Mouse (Mus musculus): ENCODE results near the gene Ndufa13. TPM values are rescaled to one million over a fixed set of nuclear protein-coding genes. Genes with fewer than 3 reads are reported as not detected.

Ndufa13 gene
- polyA plus RNA-seq, 1 experiment from 2014 or later: 177 TPM

DNA sequence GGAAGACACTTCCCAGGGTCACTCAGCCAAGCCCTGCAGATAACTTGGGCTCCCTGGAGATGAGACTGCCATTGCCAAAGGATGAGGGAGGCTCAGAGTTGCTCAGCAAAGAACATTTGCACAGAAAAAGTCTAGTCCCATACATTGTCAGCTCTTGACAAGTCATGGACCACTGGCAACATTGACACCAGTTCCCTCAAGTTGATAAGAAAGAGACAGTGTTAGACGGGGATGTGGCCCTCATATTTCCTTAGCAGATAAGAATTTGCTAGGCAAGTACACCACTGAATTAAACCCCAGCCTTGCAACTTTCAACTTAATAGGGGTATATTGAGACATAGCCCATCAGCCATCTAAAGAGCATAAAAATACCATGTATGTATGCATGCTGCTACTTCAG, 21.6 kb upstream of the Ndufa13 start:
- H3K9me3 ChIP-seq: no peaks in the 10 kb centered on the region
- H3K4me3 ChIP-seq: no peak overlapping the region
- H3K36me3 ChIP-seq: peaks cover 52% of the 10 kb centered on the region
- H3K27me3 ChIP-seq (ENCODE audit: insufficient read depth, poor library complexity, severe bottlenecking): no peaks in the 10 kb centered on the region
- H3K4me1 ChIP-seq (replicated peaks): peaks cover 23% of the 10 kb centered on the region
- DNase-seq (ENCODE audit: low spot score): no peak
- WGBS: 81% methylated on average over 1 of the region's 1 CpGs
- H3K27ac ChIP-seq: no peak overlapping the region

DNA sequence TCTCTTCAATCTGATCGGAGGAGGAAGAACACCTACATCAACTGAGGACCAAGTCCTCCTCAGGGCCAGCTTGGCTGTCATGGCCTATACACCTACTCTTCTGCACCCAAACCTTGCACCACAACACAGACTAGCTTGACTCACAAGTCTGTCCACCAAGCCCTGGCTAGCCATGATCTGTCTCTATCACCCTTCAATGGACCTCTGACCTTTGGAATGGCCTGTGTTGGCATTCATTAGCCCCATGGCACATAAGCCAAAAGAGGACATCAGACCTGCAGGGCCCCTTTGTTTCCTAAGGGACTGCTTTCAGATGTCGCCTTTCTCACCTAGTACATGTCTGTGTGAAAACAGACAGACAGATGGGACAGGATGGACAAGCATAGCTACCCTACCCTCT, 18.8 kb upstream of the Ndufa13 start:
- Histone ChIP-seq H3K9me3 (no peaks in the 10 kb centered on the region), H3K27ac (peak overlapping the region; percentile 84), H3K4me3 (no peak overlapping the region), H3K27me3 (ENCODE audit: insufficient read depth, poor library complexity, severe bottlenecking) (no peaks in the 10 kb centered on the region), H3K36me3 (peaks cover 49% of the 10 kb centered on the region), H3K4me1 (replicated peaks) (peaks cover 26% of the 10 kb centered on the region)
- whole genome bisulfite sequencing: 93% methylated on average over 2 of the region's 2 CpGs
- no peak for DNase-seq (ENCODE audit: low spot score)

DNA sequence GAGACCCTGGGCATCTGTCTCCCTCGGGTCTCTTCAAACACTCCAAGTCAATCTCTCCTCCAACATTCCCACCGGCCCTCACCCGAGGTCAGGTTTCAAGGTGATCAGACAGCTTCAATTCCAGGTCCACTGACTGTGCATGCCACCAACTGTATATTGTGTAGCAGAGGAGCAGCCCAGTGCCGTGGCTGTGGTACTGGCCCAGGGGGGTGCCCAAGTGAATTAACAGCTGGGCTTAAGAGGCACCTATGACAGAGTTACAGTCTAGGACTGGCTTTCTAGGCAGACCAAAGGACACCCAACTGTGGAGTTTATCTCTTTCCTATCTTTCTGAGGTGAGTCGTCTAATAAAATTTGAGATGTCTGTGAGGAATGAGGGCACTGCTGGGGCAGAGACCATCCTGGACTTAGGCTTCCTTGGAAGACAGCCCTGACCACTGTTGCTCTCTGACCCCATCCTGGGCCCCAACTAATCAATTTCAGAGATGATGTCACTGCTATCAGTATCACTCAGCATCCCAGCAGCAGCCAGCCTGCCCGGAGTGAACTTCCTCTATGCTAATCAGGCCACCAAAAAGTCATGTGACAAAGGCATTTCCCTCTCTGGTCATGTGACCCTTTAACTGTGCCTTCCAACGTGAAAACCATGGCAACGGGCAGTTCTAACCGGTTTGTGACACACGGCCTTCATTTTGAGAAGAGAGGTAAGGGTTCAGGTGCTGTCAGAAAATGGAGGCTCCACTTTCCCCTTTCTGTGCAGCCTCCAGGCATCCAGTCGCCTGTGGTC, 17.7 kb upstream of the Ndufa13 start:
- DNase-seq (ENCODE audit: low spot score): peak; percentile 78

DNA sequence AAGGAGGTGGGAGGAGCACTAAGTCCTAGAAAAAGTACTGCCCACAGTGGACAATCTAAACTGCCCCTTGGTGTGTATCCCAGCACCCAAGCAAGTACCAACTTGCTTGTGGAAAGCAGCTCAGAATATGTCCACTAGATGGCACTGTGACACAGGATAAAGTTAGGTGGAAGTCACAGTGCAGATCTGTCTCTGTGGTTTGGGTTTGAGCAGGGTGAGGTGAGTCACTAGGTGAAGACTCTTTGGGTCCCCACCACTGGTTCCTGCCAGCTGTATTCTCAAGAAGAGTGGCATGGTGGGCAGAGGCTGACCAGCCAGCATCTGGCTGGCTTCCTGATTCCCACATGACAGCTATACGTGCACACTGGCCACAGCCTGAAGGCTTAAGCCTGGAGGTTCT, 16.7 kb upstream of the Ndufa13 start:
- Histone ChIP-seq H3K4me3 (no peak overlapping the region), H3K9me3 (no peaks in the 10 kb centered on the region), H3K27ac (no peak overlapping the region), H3K27me3 (ENCODE audit: insufficient read depth, poor library complexity, severe bottlenecking) (no peaks in the 10 kb centered on the region), H3K36me3 (peaks cover 62% of the 10 kb centered on the region), H3K4me1 (replicated peaks) (peaks cover 32% of the 10 kb centered on the region)
- peak; percentile 69 for DNase-seq (ENCODE audit: low spot score)
- 77% methylated on average over 1 of the region's 1 CpGs for WGBS

More for the DNA sequence above, 17.7 kb upstream of the Ndufa13 start:
- Histone ChIP-seq H3K4me3 (no peak overlapping the region), H3K27ac (peak overlapping the region; percentile 84), H3K36me3 (peaks cover 55% of the 10 kb centered on the region), H3K9me3 (no peaks in the 10 kb centered on the region), H3K27me3 (ENCODE audit: insufficient read depth, poor library complexity, severe bottlenecking) (no peaks in the 10 kb centered on the region), H3K4me1 (replicated peaks) (peaks cover 32% of the 10 kb centered on the region)
- WGBS: 57% methylated on average over 11 of the region's 11 CpGs

DNA sequence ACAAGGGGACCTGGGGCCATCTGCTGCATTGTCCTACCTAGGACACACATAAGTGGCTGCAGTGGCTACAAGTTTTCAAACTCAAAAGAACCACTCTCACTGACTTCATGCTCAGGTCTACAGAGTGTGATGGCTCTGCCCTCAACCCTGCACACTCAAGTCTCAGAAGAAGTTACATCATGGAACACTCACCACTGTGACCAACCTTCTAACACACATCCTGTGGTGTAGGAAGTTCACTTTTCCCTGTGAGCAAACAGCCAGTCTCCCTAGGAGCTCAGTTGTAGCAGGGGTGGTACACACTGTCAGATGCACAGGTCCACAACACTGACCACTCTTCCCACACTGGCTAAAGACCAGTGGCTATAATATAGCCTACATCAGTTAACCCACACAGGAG, 16.1 kb upstream of the Ndufa13 start:
- no peaks in the 10 kb centered on the region for H3K27me3 ChIP-seq (ENCODE audit: insufficient read depth, poor library complexity, severe bottlenecking)
- H3K4me3 ChIP-seq: no peak overlapping the region
- peaks cover 62% of the 10 kb centered on the region for H3K36me3 ChIP-seq
- H3K27ac ChIP-seq: no peak overlapping the region
- H3K4me1 ChIP-seq (replicated peaks): peaks cover 32% of the 10 kb centered on the region
- DNase-seq (ENCODE audit: low spot score): no peak
- H3K9me3 ChIP-seq: no peaks in the 10 kb centered on the region

DNA sequence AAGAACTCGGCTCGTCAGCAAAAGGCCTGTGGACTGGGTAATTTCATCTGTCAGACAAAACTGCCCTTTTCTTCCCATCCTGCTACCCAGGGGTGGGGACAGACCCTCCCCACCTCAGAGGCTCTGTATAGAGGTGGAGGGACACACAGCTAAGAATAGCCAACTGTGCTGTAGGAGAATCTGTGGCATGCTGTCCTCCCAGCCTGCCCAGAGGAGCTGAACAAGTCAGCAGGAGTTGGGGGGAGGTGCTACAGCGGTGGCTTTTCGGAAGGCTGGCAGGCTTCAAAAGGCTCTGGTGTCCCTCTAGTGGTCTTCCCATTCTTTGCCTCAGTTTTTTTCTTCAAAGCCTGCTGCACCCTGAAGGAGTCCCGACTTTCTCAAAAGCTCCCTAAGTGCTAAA, 13.4 kb upstream of the Ndufa13 start:
- Histone ChIP-seq H3K9me3 (no peaks in the 10 kb centered on the region), H3K27ac (no peak overlapping the region), H3K4me1 (replicated peaks) (peaks cover 19% of the 10 kb centered on the region), H3K36me3 (peaks cover 78% of the 10 kb centered on the region), H3K27me3 (ENCODE audit: insufficient read depth, poor library complexity, severe bottlenecking) (no peaks in the 10 kb centered on the region), H3K4me3 (no peak overlapping the region)
- no peak for DNase-seq (ENCODE audit: low spot score)
- 35% methylated on average over 5 of the region's 5 CpGs for WGBS

DNA sequence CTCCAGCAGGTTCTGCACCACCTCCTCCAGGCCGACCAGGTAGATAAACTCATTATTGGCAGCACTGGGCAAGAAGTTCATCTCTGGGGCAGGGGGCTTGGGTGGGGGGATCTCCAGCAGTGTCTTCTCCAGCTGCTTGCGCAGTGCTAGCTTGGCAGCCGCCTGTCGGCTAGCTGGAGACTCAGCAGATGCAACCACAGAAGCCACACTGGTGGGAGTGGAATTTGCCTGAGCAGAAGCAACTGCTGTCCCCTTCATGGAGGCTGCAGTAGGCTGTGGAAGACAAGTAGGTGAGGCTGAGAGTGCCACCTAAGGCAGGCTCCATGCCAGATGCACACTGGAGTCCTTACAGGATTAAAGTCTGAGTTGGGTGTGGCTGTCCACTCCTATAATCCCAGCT, 12.2 kb upstream of the Ndufa13 start:
- H3K4me1 ChIP-seq (replicated peaks): peaks cover 9% of the 10 kb centered on the region; the same call in 1 of the 2 replicates
- no peaks in the 10 kb centered on the region for H3K27me3 ChIP-seq (ENCODE audit: insufficient read depth, poor library complexity, severe bottlenecking)
- H3K9me3 ChIP-seq: no peaks in the 10 kb centered on the region
- H3K36me3 ChIP-seq: peaks cover 90% of the 10 kb centered on the region
- no peak for DNase-seq (ENCODE audit: low spot score)
- H3K4me3 ChIP-seq: no peak overlapping the region
- 92% methylated on average over 4 of the region's 4 CpGs for WGBS
- H3K27ac ChIP-seq: no peak overlapping the region

DNA sequence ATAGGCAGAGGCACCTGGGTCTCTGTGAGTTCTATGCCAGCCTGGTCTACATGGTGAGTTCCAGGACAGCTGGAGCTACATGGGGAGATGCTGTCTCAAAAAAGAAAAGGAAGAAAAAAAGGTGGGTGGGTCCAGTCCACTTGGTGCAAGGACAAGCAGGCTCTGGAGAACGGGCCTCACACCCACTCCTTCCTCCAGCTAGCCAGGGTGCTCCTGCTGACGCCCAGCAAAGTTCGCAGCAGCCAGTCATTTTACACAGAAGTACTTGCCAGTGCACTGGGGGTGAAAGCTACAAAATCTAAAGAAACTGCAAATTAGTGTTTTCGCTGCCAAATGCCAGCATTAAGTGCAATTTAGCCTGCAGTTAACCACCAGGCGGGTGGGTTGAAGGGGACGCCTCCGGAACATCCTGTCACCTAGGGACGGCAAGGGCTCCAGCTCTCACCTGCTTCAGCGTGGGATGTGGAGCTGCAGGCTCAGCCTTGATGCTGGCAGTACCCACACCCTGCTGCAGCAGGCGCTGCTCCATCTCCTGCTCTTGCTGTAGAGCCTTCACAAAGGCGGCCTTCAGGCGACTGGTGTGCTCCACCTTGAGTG, 10.2 kb upstream of the Ndufa13 start:
- no peak for DNase-seq (ENCODE audit: low spot score)
- no peaks in the 10 kb centered on the region for H3K27me3 ChIP-seq (ENCODE audit: insufficient read depth, poor library complexity, severe bottlenecking)
- WGBS: 89% methylated on average over 12 of the region's 12 CpGs
- H3K27ac ChIP-seq: no peak overlapping the region
- H3K4me1 ChIP-seq (replicated peaks): peaks cover 9% of the 10 kb centered on the region; the same call in 1 of the 2 replicates
- no peaks in the 10 kb centered on the region for H3K9me3 ChIP-seq
- no peak overlapping the region for H3K4me3 ChIP-seq
- H3K36me3 ChIP-seq: peaks cover 100% of the 10 kb centered on the region

DNA sequence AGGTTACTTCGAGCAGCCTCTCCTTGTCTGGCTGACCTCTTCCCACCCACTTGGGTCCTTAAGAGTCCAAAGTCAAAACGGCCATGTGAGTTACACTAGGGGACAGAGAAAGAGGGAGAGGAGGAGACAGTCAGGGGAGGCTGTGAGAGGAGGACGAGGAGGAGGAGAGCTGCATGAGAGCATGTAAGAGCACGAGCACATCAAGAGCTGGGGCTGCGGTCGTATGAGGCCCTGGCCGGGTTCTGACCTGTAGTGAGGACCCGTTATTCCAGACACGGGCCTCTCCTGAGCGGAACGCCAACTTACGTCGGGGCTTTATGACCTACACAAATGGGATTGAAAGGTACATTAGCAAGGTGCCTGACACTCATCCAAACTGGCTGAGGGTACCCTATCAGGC, 9.6 kb upstream of the Ndufa13 start:
- Histone ChIP-seq H3K27ac (no peak overlapping the region), H3K36me3 (peaks cover 99% of the 10 kb centered on the region), H3K4me3 (no peak overlapping the region), H3K4me1 (replicated peaks) (peaks cover 9% of the 10 kb centered on the region; the same call in 1 of the 2 replicates), H3K9me3 (no peaks in the 10 kb centered on the region), H3K27me3 (ENCODE audit: insufficient read depth, poor library complexity, severe bottlenecking) (no peaks in the 10 kb centered on the region)
- 93% methylated on average over 13 of the region's 13 CpGs for WGBS
- DNase-seq (ENCODE audit: low spot score): no peak

DNA sequence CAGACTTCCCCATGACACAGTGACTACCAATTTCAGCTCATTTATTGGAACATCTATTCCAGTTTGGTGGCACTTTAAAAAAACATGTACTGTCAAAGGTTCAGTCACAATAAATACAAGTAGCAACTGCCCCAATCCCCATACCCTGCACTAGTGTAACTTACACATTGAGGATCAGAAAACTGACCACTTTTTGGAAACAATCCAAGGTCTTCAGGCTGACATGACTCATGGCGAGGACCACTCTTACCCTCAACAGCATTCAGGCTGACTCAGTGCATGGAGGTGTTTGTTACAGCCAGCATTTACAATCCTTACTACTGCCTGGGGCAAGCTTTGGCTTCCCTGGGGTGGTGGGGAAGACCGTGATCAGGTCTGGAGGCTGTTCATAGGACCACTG, 4.7 kb upstream of the Ndufa13 start:
- H3K4me3 ChIP-seq: no peak overlapping the region

DNA sequence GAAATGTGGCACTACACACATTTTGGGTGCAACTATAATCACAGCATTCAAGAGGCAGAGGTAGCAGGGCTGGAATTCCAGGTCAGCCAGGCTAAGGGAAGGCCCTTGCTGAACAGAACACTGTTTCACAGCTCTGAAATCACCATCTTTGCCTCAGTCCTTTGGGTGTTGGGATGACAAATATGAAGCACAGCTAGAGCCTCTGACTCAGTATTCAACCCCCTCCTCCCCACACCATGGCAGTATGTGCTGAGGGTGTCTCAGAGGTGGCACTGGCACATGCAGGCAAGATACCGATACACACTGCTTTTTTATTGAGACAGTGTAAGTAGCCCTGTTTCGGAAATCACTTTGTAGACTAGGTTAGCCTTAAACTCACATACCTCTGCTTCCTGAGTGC, 3.9 kb upstream of the Ndufa13 start:
- Histone ChIP-seq H3K36me3 (peaks cover 43% of the 10 kb centered on the region), H3K27me3 (ENCODE audit: insufficient read depth, poor library complexity, severe bottlenecking) (no peaks in the 10 kb centered on the region), H3K9me3 (no peaks in the 10 kb centered on the region), H3K27ac (no peak overlapping the region), H3K4me1 (replicated peaks) (peaks cover 31% of the 10 kb centered on the region), H3K4me3 (no peak overlapping the region)
- DNase-seq (ENCODE audit: low spot score): no peak
- 94% methylated on average over 2 of the region's 2 CpGs for WGBS

More for the DNA sequence above, 4.7 kb upstream of the Ndufa13 start:
- no peak overlapping the region for H3K27ac ChIP-seq
- H3K27me3 ChIP-seq (ENCODE audit: insufficient read depth, poor library complexity, severe bottlenecking): no peaks in the 10 kb centered on the region
- WGBS: 91% methylated on average over 2 of the region's 2 CpGs
- no peaks in the 10 kb centered on the region for H3K9me3 ChIP-seq
- H3K4me1 ChIP-seq (replicated peaks): peaks cover 25% of the 10 kb centered on the region
- DNase-seq (ENCODE audit: low spot score): no peak
- H3K36me3 ChIP-seq: peaks cover 51% of the 10 kb centered on the region

DNA sequence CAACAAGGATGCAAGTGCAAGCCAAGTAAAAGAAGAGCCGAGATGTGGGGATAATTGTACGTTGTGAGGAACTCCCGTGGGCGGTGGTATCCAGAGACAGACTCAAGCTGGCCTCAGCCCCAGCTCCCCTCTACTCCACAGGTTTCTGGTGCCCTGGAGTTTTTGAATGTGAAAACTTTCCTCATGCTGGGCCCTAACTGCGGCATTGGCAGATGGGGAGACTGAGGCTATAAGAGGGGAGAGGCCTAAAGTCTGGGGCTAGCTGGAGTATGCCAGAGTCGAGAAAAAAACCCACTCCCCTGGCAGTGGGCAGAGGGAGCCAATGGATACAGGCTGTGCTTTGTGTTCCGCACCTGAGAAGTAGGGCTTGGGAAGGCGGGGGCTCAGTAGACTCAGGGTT, 1.7 kb upstream of the Ndufa13 start:
- DNase-seq (ENCODE audit: low spot score): no peak
- Histone ChIP-seq H3K36me3 (peaks cover 31% of the 10 kb centered on the region), H3K9me3 (no peaks in the 10 kb centered on the region), H3K27me3 (ENCODE audit: insufficient read depth, poor library complexity, severe bottlenecking) (no peaks in the 10 kb centered on the region), H3K4me3 (peak overlapping the region; percentile 70), H3K4me1 (replicated peaks) (peaks cover 47% of the 10 kb centered on the region), H3K27ac (peak overlapping the region; percentile 96; the same call in 1 of the 2 replicates)
- WGBS: 78% methylated on average over 8 of the region's 8 CpGs

DNA sequence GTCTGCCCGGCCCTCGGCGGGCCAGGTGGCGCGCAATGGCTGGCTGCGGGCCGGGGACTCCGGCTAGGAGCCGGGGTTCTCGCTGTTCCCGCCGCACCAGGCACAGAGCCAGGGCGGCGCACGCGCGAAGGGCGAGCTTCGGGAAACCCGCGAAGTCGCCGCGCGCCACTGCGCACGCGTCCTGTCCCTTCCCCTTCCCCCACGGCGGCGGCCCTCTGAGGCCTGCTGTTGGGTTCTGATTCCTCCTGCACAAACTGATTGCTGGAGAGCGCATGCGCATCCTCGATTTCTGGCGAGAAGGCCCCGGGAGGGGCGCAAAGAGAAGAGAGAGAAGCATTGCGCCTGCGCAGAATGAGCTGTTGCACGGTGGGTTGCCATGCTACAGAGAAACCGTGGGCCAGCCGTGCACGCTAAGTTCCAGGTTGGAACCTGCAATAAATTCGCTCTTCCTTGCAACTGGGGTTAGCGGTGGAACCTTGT, 745 bp upstream of the Ndufa13 start:
- WGBS: under 1% methylated on average over 45 of the region's 45 CpGs
- peaks cover 53% of the 10 kb centered on the region for H3K4me1 ChIP-seq (replicated peaks)
- peak overlapping the region; percentile 70 for H3K4me3 ChIP-seq
- H3K36me3 ChIP-seq: peaks cover 31% of the 10 kb centered on the region
- peak; percentile 99 for DNase-seq (ENCODE audit: low spot score)
- H3K9me3 ChIP-seq: no peaks in the 10 kb centered on the region
- H3K27me3 ChIP-seq (ENCODE audit: insufficient read depth, poor library complexity, severe bottlenecking): no peaks in the 10 kb centered on the region
- peak overlapping the region; percentile 96 for H3K27ac ChIP-seq

All from hindbrain, embryonic 10.5 days (tissue).